In the genomic region with DNA sequence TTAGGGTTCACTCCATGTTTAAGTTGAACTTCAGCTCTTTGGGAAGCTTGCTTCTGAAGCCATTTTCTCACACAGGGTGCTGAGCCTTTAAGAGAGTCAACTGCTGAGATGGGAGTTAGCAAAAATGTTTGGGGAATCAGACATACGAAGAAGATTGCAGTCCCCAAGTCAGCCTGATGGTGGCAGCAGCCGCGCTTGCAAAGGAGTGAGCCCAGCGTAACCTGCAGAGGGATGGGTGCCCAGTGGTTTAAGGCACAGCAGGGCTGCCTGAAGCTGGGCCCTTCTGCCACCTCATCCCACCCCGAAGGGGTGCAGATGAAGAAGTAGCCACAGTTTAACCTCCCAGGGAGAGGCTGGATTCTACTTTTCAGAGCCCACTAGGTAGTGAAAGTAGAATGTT, we compare ENCODE assay signal across 9 mouse cellular contexts. TPM values are rescaled to one million over a fixed set of nuclear protein-coding genes. Genes with fewer than 3 reads are reported as not detected.
DNase-seq lines count a peak whose midpoint lies in the region; ATAC-seq and TF ChIP-seq lines count a peak whose summit lies in the region.
"Had no signal": no experiment of that assay in that cellular context is flagged by ENCODE, and none has a peak within 500 bp of the region (broad histone marks: within the 10 kb centered on the region; RNA-seq: fewer than 3 reads in every experiment).

No protein-coding gene starts in this region.

- TF ChIP-seq CTCF in C2C12 (IDR thresholded peaks at IDR 0.05; ENCODE audit: control insufficient read depth, insufficient read depth, insufficient read length), result peak; percentile 92
- TF ChIP-seq CTCF in heart, adult 2 months (IDR thresholded peaks at IDR 0.05), result peak; percentile 94
- TF ChIP-seq CTCF in liver, postnatal 0 days (IDR thresholded peaks at IDR 0.05; ENCODE audit: low read depth), result peak; percentile 87
- peak; percentile 92 for TF ChIP-seq CTCF in olfactory bulb, adult 2 months (IDR thresholded peaks at IDR 0.05; ENCODE audit: insufficient read depth, low read depth, low read length)

- DNase-seq in adrenal gland, postnatal 25 days, result peak; percentile 80
- DNase-seq in embryo, embryonic 9.5 days (ENCODE audit: extremely low spot score), result peak; percentile 80
- DNase-seq in heart, adult 2 months, result peak; percentile 50 to 82
- DNase-seq in kidney, postnatal 36 days, result peak; percentile 66 to 93
- peak; percentile 73 for DNase-seq in liver, postnatal 0 days
- DNase-seq in thymus, postnatal 36 days, result peak; percentile 12 to 20

- H3K79me2 ChIP-seq in C2C12 (ENCODE audit: control insufficient read depth, insufficient read depth), result no peaks in the 10 kb centered on the region
- no peaks in the 10 kb centered on the region for H3K79me2 ChIP-seq in heart, adult 2 months (replicated peaks; ENCODE audit: control insufficient read depth, insufficient read depth, low read length)

- H3K36me3 ChIP-seq in C2C12 (ENCODE audit: control insufficient read depth, insufficient read depth), result no peaks in the 10 kb centered on the region
- H3K36me3 ChIP-seq in heart, adult 2 months (ENCODE audit: control insufficient read depth, insufficient read depth, low read length), result no peaks in the 10 kb centered on the region
- no peaks in the 10 kb centered on the region for H3K36me3 ChIP-seq in liver, postnatal 0 days (replicated peaks; ENCODE audit: insufficient read depth, low read length)
- H3K36me3 ChIP-seq: stomach, embryonic 15.5 days had no signal

- no peaks in the 10 kb centered on the region for H3K27me3 ChIP-seq in C2C12 (ENCODE audit: control insufficient read depth, insufficient read depth, insufficient read length)
- no peaks in the 10 kb centered on the region for H3K27me3 ChIP-seq in heart, adult 2 months (ENCODE audit: control insufficient read depth, insufficient read depth, low read length)
- peaks cover 6% of the 10 kb centered on the region; the same call in 1 of the 2 replicates for H3K27me3 ChIP-seq in liver, postnatal 0 days (ENCODE audit: insufficient read depth, low read length)

- intact Hi-C loops in heart, adult 2 months (cut with DNase I), result loop anchor here (1.0 to 5.0 kb wide), 5 partner anchors 255 to 669 kb away; no protein-coding TSS in a partner anchor

- H3K27ac ChIP-seq in heart, adult 2 months, result no peak overlapping the region
- H3K27ac ChIP-seq in liver, postnatal 0 days (ENCODE audit: low read depth), result no peak overlapping the region
- H3K27ac ChIP-seq in olfactory bulb, adult 2 months (ENCODE audit: insufficient read depth, low read depth, low read length), result no peak overlapping the region
- H3K27ac ChIP-seq: stomach, embryonic 15.5 days had no signal

- WGBS in heart, adult 2 months, result 5% methylated on average over 5 of the region's 5 CpGs
- 3% methylated on average over 5 of the region's 5 CpGs for WGBS in liver, postnatal 0 days (ENCODE audit: insufficient replicate concordance)
- 5% methylated on average over 5 of the region's 5 CpGs for WGBS in olfactory bulb, adult 2 months

- H3K4me2 ChIP-seq in liver, postnatal 0 days (ENCODE audit: low read depth, low read length), result no peak overlapping the region
- H3K4me2 ChIP-seq: stomach, embryonic 15.5 days had no signal

- H3K4me1 ChIP-seq in heart, adult 2 months (ENCODE audit: control insufficient read depth, insufficient read depth, low read length), result no peaks in the 10 kb centered on the region
- no peaks in the 10 kb centered on the region for H3K4me1 ChIP-seq in liver, postnatal 0 days (ENCODE audit: insufficient read depth)
- H3K4me1 ChIP-seq in olfactory bulb, adult 2 months (ENCODE audit: control insufficient read depth, insufficient read depth, low read length), result peaks cover under 1% of the 10 kb centered on the region; the same call in 1 of the 2 replicates
- H3K4me1 ChIP-seq: stomach, embryonic 15.5 days had no signal

- TF ChIP-seq EP300 in heart, adult 2 months (IDR thresholded peaks at IDR 0.05; ENCODE audit: insufficient read depth, low read depth, low read length), result 0 out of 2 replicates have a peak, but pooled peaks have one; percentile 52
- TF ChIP-seq EP300 in liver, postnatal 0 days (IDR thresholded peaks at IDR 0.05; ENCODE audit: low read depth), result no peak

- TF ChIP-seq POLR2A in heart, adult 2 months (IDR thresholded peaks at IDR 0.05; ENCODE audit: insufficient read depth, low read depth, low read length), result no peak
- no peak for TF ChIP-seq POLR2A in olfactory bulb, adult 2 months (IDR thresholded peaks at IDR 0.05; ENCODE audit: insufficient read depth, low read depth, low read length)

- no peak for ATAC-seq in liver, postnatal 0 days

- no peak overlapping the region for H3K9ac ChIP-seq in heart, adult 2 months (ENCODE audit: low read depth, low read length)
- H3K9ac ChIP-seq in liver, postnatal 0 days (replicated peaks), result no peak overlapping the region
- H3K9ac ChIP-seq: stomach, embryonic 15.5 days had no signal

- H3K79me3 ChIP-seq in C2C12 (ENCODE audit: low read depth), result no peaks in the 10 kb centered on the region

- no peak overlapping the region for H3K4me3 ChIP-seq in C2C12 (ENCODE audit: insufficient read depth, poor library complexity, severe bottlenecking)
- H3K4me3 ChIP-seq in heart, adult 2 months, result no peak overlapping the region
- H3K4me3 ChIP-seq in liver, postnatal 0 days (ENCODE audit: low read depth, low read length), result no peak overlapping the region
- H3K4me3 ChIP-seq in olfactory bulb, adult 2 months (ENCODE audit: insufficient read depth, low read depth, low read length), result no peak overlapping the region
- H3K4me3 ChIP-seq: stomach, embryonic 15.5 days had no signal

- H3K9me3 ChIP-seq in liver, postnatal 0 days (ENCODE audit: low read length), result no peaks in the 10 kb centered on the region
- H3K9me3 ChIP-seq: stomach, embryonic 15.5 days had no signal

- H3ac ChIP-seq in C2C12 (ENCODE audit: control insufficient read depth, insufficient read length, low read depth), result no peak overlapping the region

TF ChIP-seq in C2C12, 6 proteins besides CTCF, POLR2A, EP300 and RAD21:
- TF ChIP-seq MYOG (IDR thresholded peaks at IDR 0.05; ENCODE audit: control insufficient read depth, extremely low read depth, insufficient read length), result no peak
- TF ChIP-seq MYOD1 (IDR thresholded peaks at IDR 0.05; ENCODE audit: control insufficient read depth, insufficient read length, low read depth), result no peak
- no peak for TF ChIP-seq MAX (IDR thresholded peaks at IDR 0.05)
- TF ChIP-seq FOSL1 (IDR thresholded peaks at IDR 0.05; ENCODE audit: insufficient read depth, low read length, poor library complexity, severe bottlenecking), result no peak
- no peak for TF ChIP-seq CEBPB (IDR thresholded peaks at IDR 0.05; ENCODE audit: low read depth)
- TF ChIP-seq USF1 (IDR thresholded peaks at IDR 0.05; ENCODE audit: low read depth), result no peak
TF ChIP-seq in C2C12: peak in this region for 0.

RNA-seq across cellular contexts. Expression of a gene that starts 13.0 kb away (rescaled TPM):
- 5.2 TPM for polyA plus RNA-seq in C2C12 (2012; fragmentation: generic; extraction: Trizol)
- 0.52 and 0.76 TPM in 2 replicates for total RNA-seq in adrenal gland, postnatal 25 days (2021)
- total RNA-seq in heart, adult 2 months (2021), result under 1 TPM; 0.18 to 0.57 TPM
- 0.35 and 0.59 TPM in 2 replicates for polyA plus RNA-seq in heart, adult 2 months (2012; rRNA removed)
- 0.07 TPM in 1 of 2 replicates, not detected in the other for polyA plus RNA-seq in liver, postnatal 0 days (2015; fragmentation: Nextera tagmentation; extraction: Ambion mirVana)
- polyA plus RNA-seq in olfactory bulb, adult 2 months (2012; ENCODE audit: insufficient read depth, insufficient read length, low replicate concordance, missing spikeins), result not detected in 2 replicates

Comparison
In these comparisons a context has a peak if more than half of its experiments do, and no peak if none do; other contexts are left out.
1. DNase-seq: peak in every context shown above with its lines; median percentile 80 in adrenal gland, postnatal 25 days; 80 in embryo, embryonic 9.5 days; 80 in kidney, postnatal 36 days; 73 in liver, postnatal 0 days; 66 in heart, adult 2 months; 16 in thymus, postnatal 36 days.